Mouse (Mus musculus): ENCODE results near the gene Olfr867. TPM values are rescaled to one million over a fixed set of nuclear protein-coding genes. Genes with fewer than 3 reads are reported as not detected.

Olfr867 gene
- not detected for polyA plus RNA-seq (2017; shearing (Covaris generic))

DNA sequence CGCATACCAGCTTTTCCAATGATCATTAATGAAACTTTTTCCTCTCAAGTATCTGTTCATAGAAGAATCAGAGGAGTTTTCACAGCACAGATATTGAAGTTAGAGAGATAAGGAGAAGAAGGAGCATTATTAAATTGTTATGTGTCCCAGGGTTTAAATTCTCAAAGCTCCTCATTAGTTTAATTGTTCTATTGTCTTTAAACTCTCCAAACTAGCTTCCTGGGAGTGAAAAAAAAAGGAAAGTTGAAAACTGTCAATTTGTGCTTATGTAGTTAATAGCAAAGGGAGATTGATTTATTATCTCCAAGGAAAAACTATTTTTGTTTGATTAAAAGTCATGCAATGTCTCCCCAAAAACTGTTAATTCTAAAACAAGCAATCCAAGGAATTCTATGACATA is at the start of gene Olfr867:
TSS of gene Olfr867 (minus strand) at position 101 of the 400 bp plus-strand sequence.

DNA sequence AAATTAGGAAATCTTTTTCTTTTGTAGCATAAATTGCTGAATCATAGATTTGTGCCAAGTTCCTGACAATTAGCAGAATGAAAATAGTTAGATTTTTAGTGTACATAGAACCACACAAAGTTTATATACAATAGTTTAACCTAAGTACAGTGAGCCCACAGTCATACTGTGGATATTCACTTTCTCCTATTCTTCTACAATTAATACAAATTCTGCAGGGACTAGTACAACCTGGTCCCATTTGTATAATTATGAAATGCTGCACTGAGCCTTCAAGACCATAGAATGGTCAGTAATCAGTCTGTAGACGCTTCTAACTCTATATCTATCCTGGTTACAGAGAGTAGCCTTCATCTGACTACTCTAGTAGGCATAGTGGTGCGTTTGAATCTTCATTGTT is 41.0 kb upstream of the Olfr867 start, which contains the start of gene Olfr868:
TSS of gene Olfr868 (plus strand) at position 301 of the 400 bp plus-strand sequence.

DNA sequence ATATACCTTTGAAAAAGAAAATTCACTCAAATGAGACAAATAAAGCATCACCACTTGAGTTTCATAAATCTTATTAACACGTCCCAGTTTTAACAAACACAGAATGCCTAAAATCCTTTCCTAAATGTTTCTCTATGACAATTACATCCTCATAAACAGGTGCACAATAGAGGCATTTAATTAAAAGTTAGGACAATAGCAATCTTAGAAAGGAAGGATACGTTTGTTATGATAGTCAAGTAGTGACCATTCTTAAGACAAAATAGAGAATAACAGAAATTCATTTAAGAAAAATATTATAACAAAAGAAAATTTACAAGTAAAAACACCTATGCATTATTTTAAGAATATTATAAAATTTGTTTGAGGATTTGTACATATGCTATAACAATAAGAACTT is 29.4 kb downstream of the Olfr867 start, which contains the start of gene Olfr866:
TSS of gene Olfr866 (minus strand) at position 101 of the 400 bp plus-strand sequence.

Other genes starting within 250 kb of the Olfr867 start
- not detected for gene Olfr860, start 207.8 kb downstream of the Olfr867 start, polyA plus RNA-seq (2017; shearing (Covaris generic))
- gene Olfr862, start 169.6 kb downstream of the Olfr867 start, polyA plus RNA-seq (2017; shearing (Covaris generic)), result under 1 TPM in 1 of 2 experiments, not detected in 1; 0.60 TPM
- 1 to 10 TPM in 1 of 2 experiments, under 1 TPM in 1; 0.87 to 1.2 TPM for gene Olfr77, start 140.7 kb downstream of the Olfr867 start, polyA plus RNA-seq (2017; shearing (Covaris generic))
- not detected for gene Olfr866, start 29.5 kb downstream of the Olfr867 start, polyA plus RNA-seq (2017; shearing (Covaris generic))
- not detected for gene Olfr868, start 41.1 kb upstream of the Olfr867 start, polyA plus RNA-seq (2017; shearing (Covaris generic))
- gene Olfr869, start 71.4 kb upstream of the Olfr867 start, polyA plus RNA-seq (2017; shearing (Covaris generic)), result not detected
- not detected for gene Olfr870, start 116.5 kb upstream of the Olfr867 start, polyA plus RNA-seq (2017; shearing (Covaris generic))
- gene Olfr871, start 154.6 kb upstream of the Olfr867 start, polyA plus RNA-seq (2017; shearing (Covaris generic)), result not detected
- gene Olfr872, start 179.6 kb upstream of the Olfr867 start, polyA plus RNA-seq (2017; shearing (Covaris generic)), result under 1 TPM in 1 of 2 experiments, not detected in 1; 0.21 TPM
- not detected for gene Olfr39, start 224.8 kb upstream of the Olfr867 start, polyA plus RNA-seq (2017; shearing (Covaris generic))
- gene Olfr873, start 241.0 kb upstream of the Olfr867 start, polyA plus RNA-seq (2017; shearing (Covaris generic)), result under 1 TPM in 1 of 2 experiments, not detected in 1; 0.06 TPM